Mouse (Mus musculus) CH12.LX (cell line): ENCODE measurements at regions not wholly inside any gene's neighbourhood (a gene's known extent, or its start where the extent isn't known, plus 50 kb on each side); places are given as distances from the start of the nearest gene placed in this dataset.

Experiments used
- MAFK ChIP-seq: IDR thresholded peaks from 2 replicates; pipeline ENCODE4 v1.6.1; 2011; ENCODE audit warnings: low read length, improper control_type of control experiment; ENCODE audit not compliant: insufficient replicate concordance
- POLR2A ChIP-seq: IDR thresholded peaks from 2 replicates; pipeline ENCODE4 v1.6.1; 2011; ENCODE audit warnings: low read depth, mild to moderate bottlenecking, improper control_type of control experiment, low read length
- POLR2AphosphoS2 ChIP-seq: IDR thresholded peaks from 2 replicates; pipeline ENCODE4 v1.6.1; 2011; ENCODE audit warnings: low read depth, low read length, improper control_type of control experiment
- SIN3A ChIP-seq: IDR thresholded peaks from 2 replicates; pipeline ENCODE4 v1.6.1; 2012; ENCODE audit warnings: low read length, improper control_type of control experiment, inconsistent platforms
- TCF12 ChIP-seq: IDR thresholded peaks from 2 replicates; pipeline ENCODE4 v1.6.1; 2014; ENCODE audit warnings: low read depth, mild to moderate bottlenecking, inconsistent platforms, low read length, improper control_type of control experiment
- UBTF ChIP-seq: IDR thresholded peaks from 2 replicates; pipeline ENCODE4 v1.6.1; 2012; ENCODE audit warnings: low read depth, mild to moderate bottlenecking, inconsistent platforms, low read length, improper control_type of control experiment, moderate library complexity
- USF2 ChIP-seq: conservative IDR thresholded peaks from 2 replicates; pipeline ENCODE4 v1.6.1; 2011; ENCODE audit warnings: low read depth, low read length, improper control_type of control experiment
- ZC3H11A ChIP-seq: IDR thresholded peaks from 2 replicates; pipeline ENCODE4 v1.6.1; 2012; ENCODE audit warnings: low read depth, mild to moderate bottlenecking, inconsistent platforms, low read length, improper control_type of control experiment
- ZKSCAN1 ChIP-seq: IDR thresholded peaks from 2 replicates; pipeline ENCODE4 v1.6.1; 2012; ENCODE audit warnings: low read depth, inconsistent platforms, low read length, improper control_type of control experiment, borderline replicate concordance

GRCm38 (mm10) chr4:54471009-54471408 is 473.8 kb upstream of the Zfp462 start:
- TF ChIP-seq ZKSCAN1 = no peak
- no peak for TF ChIP-seq POLR2AphosphoS2
- TF ChIP-seq ZC3H11A = no peak
- no peak for TF ChIP-seq USF2
- TF ChIP-seq POLR2A = no peak
- no peak for TF ChIP-seq MAFK
- TF ChIP-seq SIN3A = no peak
- TF ChIP-seq TCF12 = no peak
- no peak for TF ChIP-seq UBTF
